Mouse (Mus musculus) heart, embryonic 14.5 days (tissue): ENCODE measurements around the gene 4930432K21Rik. TPM values are rescaled to one million over a fixed set of nuclear protein-coding genes. Genes with fewer than 3 reads are reported as not detected.

Experiments
- ATAC-seq: fragments of 200-750 bp; cut with Nextera tagmentation; 2 replicates; pipeline ENCODE4 v1.8.0; 2017; ENCODE audit warnings: low read depth, moderate TSS enrichment; ENCODE audit not compliant: insufficient number of reproducible peaks, insufficient read depth, low FRiP score
- H3K27ac ChIP-seq, 2 experiments: fragments of 200-500 bp in 1 of 2; fragments of 300-500 bp in 1 of 2; sonication (generic) in 1 of 2; replicated peaks in 1 of 2; 2 replicates each; pipeline ENCODE4 v1.5.1; 2012 to 2014; ENCODE audit warnings: low read depth in 2 of 2, low read length in 2 of 2, control low read depth in 1 of 2, mild to moderate bottlenecking in 1 of 2, mixed read lengths in 1 of 2; ENCODE audit not compliant: control insufficient read depth in 1 of 2, insufficient read depth in 1 of 2
- H3K27me3 ChIP-seq: fragments of 300-500 bp; sonication (generic); 2 replicates; pipeline ENCODE4 v1.6.1; 2014; ENCODE audit warnings: mild to moderate bottlenecking, low read length, control low read depth; ENCODE audit not compliant: control insufficient read depth, insufficient read depth
- H3K36me3 ChIP-seq: fragments of 300-500 bp; sonication (generic); 2 replicates; pipeline ENCODE4 v1.6.1; 2014; ENCODE audit warnings: mild to moderate bottlenecking, control low read depth, low read length, mixed read lengths; ENCODE audit not compliant: control insufficient read depth, insufficient read depth
- H3K4me1 ChIP-seq, 2 experiments: fragments of 200-500 bp in 1 of 2; fragments of 300-500 bp in 1 of 2; sonication (generic) in 1 of 2; 2 replicates each; pipeline ENCODE4 v1.6.1; 2012 to 2014; ENCODE audit warnings: low read length in 2 of 2, control low read depth in 1 of 2, mixed read lengths in 1 of 2; ENCODE audit not compliant: control insufficient read depth in 2 of 2, insufficient read depth in 2 of 2
- H3K4me2 ChIP-seq: fragments of 300-500 bp; sonication (generic); 2 replicates; pipeline ENCODE4 v1.6.1; 2014; ENCODE audit warnings: mild to moderate bottlenecking, low read length
- H3K4me3 ChIP-seq, 2 experiments: fragments of 200-500 bp in 1 of 2; fragments of 300-500 bp in 1 of 2; sonication (generic) in 1 of 2; 2 replicates each; pipeline ENCODE4 v1.5.1; 2012 to 2014; ENCODE audit warnings: low read length in 2 of 2, mild to moderate bottlenecking in 2 of 2, control low read depth in 1 of 2, low read depth in 1 of 2, moderate library complexity in 1 of 2; ENCODE audit not compliant: control insufficient read depth in 1 of 2, insufficient read depth in 1 of 2
- H3K9ac ChIP-seq: fragments of 300-500 bp; sonication (generic); 2 replicates; pipeline ENCODE4 v1.6.1; 2014; ENCODE audit warnings: mild to moderate bottlenecking, low read length
- H3K9me3 ChIP-seq: fragments of 300-500 bp; sonication (generic); 2 replicates; pipeline ENCODE4 v1.6.1; 2016; ENCODE audit warnings: low read length, control low read depth; ENCODE audit not compliant: control insufficient read depth
- WGBS: fragments of 180-500 bp; shearing (Covaris S2); extraction: QIAGEN DNeasy Blood & Tissue Kit; methylation state at CpG from one replicate; pipeline ENCODE4 v1.1.7; 2014; 5-methylcytosine and 5-hydroxymethylcytosine counted together
- polyA plus RNA-seq: library from polyadenylated mRNA; unstranded; fragments of >200 nt; fragmentation: Nextera tagmentation; extraction: Ambion mirVana; gene quantifications from 2 replicates; pipeline ENCODE4 v1.2.1, GENCODE M21; 2014

Gene 4930432K21Rik
- polyA plus RNA-seq, 1 experiment from 2014 or later, result 0.63 TPM

GRCm38 (mm10) chr8:84179946-84180345 is 32.1 kb downstream of the 4930432K21Rik start:
- Histone ChIP-seq H3K36me3 (peaks cover 6% of the 10 kb centered on the region; the same call in 1 of the 2 replicates), H3K9ac (peak overlapping the region; percentile 65), H3K4me3 (peak overlapping the region in 1 of 2 experiments; percentile 23; a peak in 1 of 4 replicates), H3K27me3 (no peaks in the 10 kb centered on the region), H3K9me3 (no peaks in the 10 kb centered on the region), H3K4me2 (peak overlapping the region; percentile 61), H3K27ac (peak overlapping the region in 1 of 2 experiments; percentile 69; a peak in 1 of 4 replicates), H3K4me1 (peaks cover 22 to 56% of the 10 kb centered on the region in 2 experiments)
- 34% methylated on average over 4 of the region's 4 CpGs for WGBS
- no peak for ATAC-seq

- Histone ChIP-seq H3K4me1 (peaks cover 22 to 56% of the 10 kb centered on the region in 2 experiments), H3K4me2 (peak overlapping the region; percentile 61), H3K4me3 (peak overlapping the region; percentile 23 to 28; a peak in 2 of 4 replicates), H3K9ac (peak overlapping the region; percentile 65), H3K9me3 (no peaks in the 10 kb centered on the region), H3K27me3 (no peaks in the 10 kb centered on the region), H3K27ac (peak overlapping the region; percentile 69; a peak in 3 of 4 replicates), H3K36me3 (peaks cover 6% of the 10 kb centered on the region; the same call in 1 of the 2 replicates)
- ATAC-seq, result peak; percentile 57
- 2% methylated on average over 16 of the region's 16 CpGs for WGBS
Measured at GRCm38 (mm10) chr8:84180530-84181190, 32.8 kb downstream of the 4930432K21Rik start.

GRCm38 (mm10) chr8:84182833-84183232 is 35.0 kb downstream of the 4930432K21Rik start:
- 67% methylated on average over 4 of the region's 4 CpGs for WGBS
- no peak for ATAC-seq
- H3K4me1 ChIP-seq, result peaks cover 28 to 58% of the 10 kb centered on the region in 2 experiments
- peak overlapping the region; percentile 77 to 82 for H3K4me3 ChIP-seq
- H3K27me3 ChIP-seq, result no peaks in the 10 kb centered on the region
- H3K27ac ChIP-seq, result peak overlapping the region in 1 of 2 experiments; percentile 78; a peak in 1 of 4 replicates
- peak overlapping the region; percentile 97 for H3K9ac ChIP-seq
- peak overlapping the region; percentile 92 for H3K4me2 ChIP-seq
- H3K36me3 ChIP-seq, result no peaks in the 10 kb centered on the region
- H3K9me3 ChIP-seq, result no peaks in the 10 kb centered on the region

- WGBS, result 1% methylated on average over 67 of the region's 87 CpGs
- Histone ChIP-seq H3K27ac (peak overlapping the region; percentile 4 to 78; a peak in 3 of 4 replicates), H3K9me3 (no peaks in the 10 kb centered on the region), H3K36me3 (no peaks in the 10 kb centered on the region), H3K27me3 (no peaks in the 10 kb centered on the region), H3K4me1 (peaks cover 25 to 52% of the 10 kb centered on the region in 2 experiments), H3K4me2 (peak overlapping the region; percentile 92), H3K4me3 (peak overlapping the region; percentile 77 to 82), H3K9ac (peak overlapping the region; percentile 97)
- no peak for ATAC-seq
Measured at GRCm38 (mm10) chr8:84183261-84184084, 35.6 kb downstream of the 4930432K21Rik start.

- no peaks in the 10 kb centered on the region for H3K36me3 ChIP-seq
- peak overlapping the region; percentile 77 to 82 for H3K4me3 ChIP-seq
- ATAC-seq, result no peak
- H3K27ac ChIP-seq, result peak overlapping the region; percentile 4 to 78; a peak in 3 of 4 replicates
- WGBS, result 19% methylated on average over 21 of the region's 21 CpGs
- peaks cover 25 to 43% of the 10 kb centered on the region in 2 experiments for H3K4me1 ChIP-seq
- H3K9ac ChIP-seq, result peak overlapping the region; percentile 97
- no peaks in the 10 kb centered on the region for H3K27me3 ChIP-seq
- no peaks in the 10 kb centered on the region for H3K9me3 ChIP-seq
- peak overlapping the region; percentile 92 for H3K4me2 ChIP-seq
Measured at GRCm38 (mm10) chr8:84184085-84185043, 36.5 kb downstream of the 4930432K21Rik start.

- ATAC-seq, result no peak
- WGBS, result 99% methylated on average over 7 of the region's 7 CpGs
- peak within 1 kb of the TSS in 1 of 2 experiments; percentile 78; a peak in 1 of 4 replicates for H3K27ac ChIP-seq
- H3K9me3 ChIP-seq, result no peaks in the 10 kb centered on the region
- H3K4me2 ChIP-seq, result peak within 1 kb of the TSS; percentile 92
- no peaks in the 10 kb centered on the region for H3K36me3 ChIP-seq
- H3K4me3 ChIP-seq, result peak within 1 kb of the TSS; percentile 77 to 82
- peaks cover 20 to 35% of the 10 kb centered on the region in 2 experiments for H3K4me1 ChIP-seq
- H3K27me3 ChIP-seq, result no peaks in the 10 kb centered on the region
- peak within 1 kb of the TSS; percentile 97 for H3K9ac ChIP-seq
Measured at GRCm38 (mm10) chr8:84185117-84185516, 37.3 kb downstream of the 4930432K21Rik start, which contains the start of gene Nanos3. Gene Nanos3, minus strand, starts transcription at chr8:84185217.
